ENCODE assay signal across 8 mouse cellular contexts in the genomic region with DNA sequence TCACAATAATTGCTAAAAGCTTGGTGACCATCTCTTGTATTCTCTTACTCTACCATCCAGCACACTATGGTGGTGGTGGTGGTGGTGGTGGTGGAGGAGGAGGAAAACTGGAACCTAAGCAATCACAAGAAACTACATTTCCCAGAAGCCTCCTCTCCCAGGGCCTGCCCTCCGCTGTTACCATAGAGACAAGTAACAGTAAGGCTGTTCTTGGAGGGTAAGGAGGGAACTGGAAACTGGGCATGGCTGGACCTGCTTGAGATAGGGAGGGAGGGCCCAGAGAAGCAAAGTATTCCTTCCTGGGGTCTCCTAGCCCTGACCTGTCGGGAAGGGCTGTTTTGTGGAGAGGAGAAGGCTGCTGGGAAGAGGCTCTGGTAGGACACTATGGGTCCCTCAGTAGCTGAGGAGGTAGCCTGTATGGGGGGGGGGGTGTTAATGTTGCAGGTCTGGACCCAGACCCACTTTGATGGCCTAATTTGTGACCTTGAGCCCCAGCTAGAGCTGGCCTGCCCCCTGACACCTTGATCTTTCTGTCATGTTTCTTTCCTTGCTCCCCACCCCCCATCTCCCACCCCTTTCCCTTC. TPM values are rescaled to one million over a fixed set of nuclear protein-coding genes. Genes with fewer than 3 reads are reported as not detected.
DNase-seq lines count a peak whose midpoint lies in the region; ATAC-seq and TF ChIP-seq lines count a peak whose summit lies in the region.

Gene Drc7 (plus strand): TSS at position 177 of the 584 bp plus-strand sequence.

- H3K4me3 ChIP-seq in kidney, postnatal 0 days (replicated peaks; ENCODE audit: low read depth, low read length), result no peak within 1 kb of the TSS

- H3K36me3 ChIP-seq in kidney, postnatal 0 days (ENCODE audit: insufficient read depth, low read length), result no peaks in the 10 kb centered on the region

- H3K9ac ChIP-seq in kidney, postnatal 0 days (ENCODE audit: low read depth, low read length), result no peak within 1 kb of the TSS

- no peaks in the 10 kb centered on the region for H3K27me3 ChIP-seq in kidney, postnatal 0 days (ENCODE audit: insufficient read depth, low read length)

- ATAC-seq in kidney, postnatal 0 days (replicated peaks; ENCODE audit: low FRiP score, low read depth), result peak; percentile 61; the same call in 1 of the 2 replicates

- no peak within 1 kb of the TSS for H3K27ac ChIP-seq in kidney, postnatal 0 days

- no peak for TF ChIP-seq CTCF in kidney, postnatal 0 days (IDR thresholded peaks at IDR 0.05; ENCODE audit: low read depth)

- no peaks in the 10 kb centered on the region for H3K9me3 ChIP-seq in kidney, postnatal 0 days (replicated peaks; ENCODE audit: low read length)

- H3K4me2 ChIP-seq in kidney, postnatal 0 days (ENCODE audit: low read length), result no peak within 1 kb of the TSS

- intact Hi-C loops in heart, postnatal 25 days (cut with DNase I), result no loop called here

- H3K4me1 ChIP-seq in kidney, postnatal 0 days (replicated peaks; ENCODE audit: insufficient read depth, low read length), result no peaks in the 10 kb centered on the region

- WGBS in kidney, postnatal 0 days, result 13% methylated on average over 2 of the region's 2 CpGs

- DNase-seq in kidney, postnatal 0 days (ENCODE audit: low spot score), result peak; percentile 54
- no peak for DNase-seq in kidney, postnatal 4 days
- DNase-seq in brain, embryonic 18.5 days (ENCODE audit: low read depth, low spot score), result peak; percentile 18
- DNase-seq in forelimb bud, embryonic 11.5 days (ENCODE audit: low read depth, low spot score), result peak; percentile 29
- DNase-seq in lung, postnatal 36 days, result peak; percentile 51
- no peak for DNase-seq in spleen, postnatal 10 days (ENCODE audit: low spot score in 2 of 2)
- no peak for DNase-seq in cerebellum, postnatal 4 days (ENCODE audit: low spot score in 2 of 2)
- DNase-seq in heart, postnatal 25 days (ENCODE audit: low spot score), result no peak

RNA-seq across cellular contexts. Expression of gene Drc7, which starts in this region (rescaled TPM):
- polyA plus RNA-seq in kidney, postnatal 0 days (2015; fragmentation: Nextera tagmentation; extraction: Ambion mirVana), result not detected in 2 replicates
- not detected for total RNA-seq in heart, postnatal 25 days (2021)

Comparison
In these comparisons a context has a peak if more than half of its experiments do, and no peak if none do; other contexts are left out.
1. Peak in DNase-seq and ATAC-seq in kidney, postnatal 0 days; RNA of the gene not detected or under 1 TPM.
2. DNase-seq: peak in brain, embryonic 18.5 days (single experiment), forelimb bud, embryonic 11.5 days (single experiment) and lung, postnatal 36 days (single experiment); none in kidney, postnatal 4 days (0 of 2), spleen, postnatal 10 days (0 of 2), cerebellum, postnatal 4 days (0 of 2) and heart, postnatal 25 days (single experiment).